Mouse (Mus musculus): ENCODE measurements around the gene Sept3.

- no peak for TF ChIP-seq CTCF (IDR thresholded peaks at IDR 0.05; ENCODE audit: insufficient read depth, low read depth, low read length)
- TF ChIP-seq POLR2A (IDR thresholded peaks at IDR 0.05; ENCODE audit: insufficient read depth, low read depth, low read length) = no peak
Observed at GRCm38 (mm10) chr15:82229542-82230045, 45.1 kb upstream of the Sept3 start.

Data from olfactory bulb, adult 2 months (tissue).